Mouse (Mus musculus) erythroblast, adult 5-6 weeks (primary cell): Measurements from ENCODE around the gene C130074G19Rik. TPM values are rescaled to one million over a fixed set of nuclear protein-coding genes. Genes with fewer than 3 reads are reported as not detected.

ENCODE experiments used
- ATAC-seq: replicated peaks from 2 replicates; pipeline ENCODE4 v1.8.0; 2016; ENCODE audit warnings: moderate number of reproducible peaks, mild to moderate bottlenecking, moderate TSS enrichment, inconsistent platforms; ENCODE audit not compliant: poor library complexity, low FRiP score, severe bottlenecking
- total RNA-seq, 2 experiments: library from RNA; stranded (forward) in 1 of 2; stranded (reverse) in 1 of 2; fragments of 150-400 nt in 1 of 2; fragments of 200-764, 138-1000 nt in 1 of 2; gene quantifications; 2 replicates each; pipeline versions ENCODE4 v1.2.3 to v1.2.4; 2015 to 2017; ENCODE audit warnings: low replicate concordance in 2 of 2

The C130074G19Rik gene
- total RNA-seq, 2 experiments from 2014 or later: not detected

DNA sequence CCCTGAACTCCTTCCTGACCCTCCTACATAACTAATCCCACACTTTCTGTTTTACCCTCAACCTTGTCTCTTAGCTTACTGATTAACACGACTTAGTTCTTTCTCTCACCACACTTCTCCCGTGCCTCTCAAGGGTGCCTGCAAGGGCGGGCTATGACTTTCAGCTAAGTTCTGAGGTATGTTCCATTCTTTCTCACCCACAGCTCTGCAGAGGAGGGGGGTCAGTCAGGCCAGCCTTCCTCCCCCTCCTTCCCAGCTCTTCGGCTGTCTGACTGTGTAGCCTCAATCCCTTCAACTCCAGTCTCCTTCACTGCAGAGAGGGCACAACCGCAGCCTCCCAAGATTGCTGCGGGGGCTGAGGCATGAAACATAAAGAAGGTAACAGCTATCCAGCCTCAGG, 4.2 kb downstream of the C130074G19Rik start:
- no peak for ATAC-seq

DNA sequence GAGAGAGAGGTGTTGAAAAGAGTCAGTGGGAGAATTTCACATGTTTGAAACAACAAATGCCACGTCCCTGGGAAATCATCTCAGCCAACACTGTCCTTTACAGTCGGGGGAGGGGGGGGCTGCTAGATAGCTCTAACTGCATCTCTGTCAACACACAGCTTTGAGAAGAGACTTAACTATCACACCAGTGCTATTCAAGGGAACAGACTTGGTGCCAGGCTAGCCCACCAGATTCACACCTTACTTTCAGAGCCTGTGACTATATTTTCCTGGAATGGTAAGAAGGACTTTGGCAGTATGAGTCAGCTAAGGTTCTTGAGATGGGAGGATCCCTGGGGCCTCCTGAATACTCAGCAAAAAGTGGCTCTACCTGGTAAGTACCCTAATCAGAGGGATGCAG, 5.7 kb downstream of the C130074G19Rik start:
- ATAC-seq: no peak

DNA sequence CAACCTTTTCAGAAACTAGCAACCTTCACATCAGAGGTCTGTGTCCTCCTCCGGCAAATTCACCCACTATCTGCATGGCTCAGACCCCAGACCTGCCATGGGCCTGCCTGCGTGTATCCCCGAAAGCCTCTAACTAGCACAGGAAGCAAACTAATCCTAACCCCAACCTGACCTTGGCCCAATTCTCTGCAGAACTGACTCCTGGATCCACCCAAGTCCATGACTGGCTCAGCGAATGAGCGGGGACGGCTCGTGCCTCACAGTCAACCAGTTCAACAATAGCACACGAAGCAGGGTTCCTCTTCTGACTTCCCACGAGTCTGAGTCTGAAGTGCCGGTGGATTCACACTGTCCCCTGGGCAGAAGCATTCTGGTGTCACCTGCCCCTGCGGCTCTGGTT, 9.1 kb downstream of the C130074G19Rik start:
- no peak for ATAC-seq

DNA sequence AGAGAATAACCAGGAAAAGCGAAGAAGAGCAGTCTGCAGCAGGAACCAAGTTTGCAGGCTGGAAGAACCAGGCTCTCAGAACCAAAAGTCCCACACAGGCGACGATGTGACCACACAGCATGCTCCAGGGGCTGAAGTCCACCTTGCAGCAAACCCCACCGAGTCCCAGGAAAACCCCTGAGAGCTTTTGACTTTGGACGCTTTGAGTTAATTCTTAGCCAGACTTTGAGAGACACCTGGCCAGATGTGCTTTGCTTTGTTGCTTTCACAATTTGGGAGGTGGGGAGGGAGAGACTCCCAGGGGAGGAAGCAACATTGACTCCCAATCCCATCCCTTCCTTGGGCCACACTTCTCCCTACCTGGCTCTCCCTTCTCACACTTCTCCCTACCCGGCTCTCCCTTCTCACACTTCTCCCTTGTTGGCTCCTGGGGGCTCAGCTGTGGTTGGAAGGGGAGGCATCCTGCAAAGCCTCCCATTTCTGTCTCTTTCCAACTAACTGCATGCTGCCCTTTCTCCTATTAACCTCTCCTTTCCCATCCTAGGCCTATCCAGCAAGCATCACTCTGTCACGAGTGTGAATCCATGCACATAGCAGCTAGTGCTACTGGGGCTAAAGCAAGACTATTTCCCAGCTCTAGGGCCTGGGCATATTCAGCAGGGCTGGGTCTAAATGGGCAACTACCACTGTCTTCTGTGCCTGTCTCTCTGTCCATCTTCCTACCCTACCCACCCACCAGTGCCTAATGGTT, 10.8 kb downstream of the C130074G19Rik start:
- no peak for ATAC-seq

DNA sequence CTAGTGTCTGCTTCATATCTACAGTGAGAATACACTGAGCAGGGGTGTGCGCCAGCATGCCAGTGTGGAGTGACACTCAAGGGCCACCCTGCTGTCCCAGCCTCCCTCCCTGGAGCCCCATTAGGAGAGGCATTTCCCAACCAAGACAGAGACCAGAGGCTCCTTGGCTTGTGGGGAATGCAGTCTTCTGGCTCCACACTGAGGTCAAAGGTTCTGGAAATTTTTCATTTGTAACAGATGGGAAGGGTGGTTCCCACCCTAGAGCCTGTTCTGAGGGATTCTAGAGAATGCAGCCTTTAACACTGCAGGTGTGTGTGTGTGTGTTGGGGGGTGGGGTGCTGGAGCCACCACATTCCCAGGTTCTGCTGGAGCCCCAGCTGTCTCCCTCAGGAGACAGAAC, 11.5 kb downstream of the C130074G19Rik start:
- no peak for ATAC-seq

DNA sequence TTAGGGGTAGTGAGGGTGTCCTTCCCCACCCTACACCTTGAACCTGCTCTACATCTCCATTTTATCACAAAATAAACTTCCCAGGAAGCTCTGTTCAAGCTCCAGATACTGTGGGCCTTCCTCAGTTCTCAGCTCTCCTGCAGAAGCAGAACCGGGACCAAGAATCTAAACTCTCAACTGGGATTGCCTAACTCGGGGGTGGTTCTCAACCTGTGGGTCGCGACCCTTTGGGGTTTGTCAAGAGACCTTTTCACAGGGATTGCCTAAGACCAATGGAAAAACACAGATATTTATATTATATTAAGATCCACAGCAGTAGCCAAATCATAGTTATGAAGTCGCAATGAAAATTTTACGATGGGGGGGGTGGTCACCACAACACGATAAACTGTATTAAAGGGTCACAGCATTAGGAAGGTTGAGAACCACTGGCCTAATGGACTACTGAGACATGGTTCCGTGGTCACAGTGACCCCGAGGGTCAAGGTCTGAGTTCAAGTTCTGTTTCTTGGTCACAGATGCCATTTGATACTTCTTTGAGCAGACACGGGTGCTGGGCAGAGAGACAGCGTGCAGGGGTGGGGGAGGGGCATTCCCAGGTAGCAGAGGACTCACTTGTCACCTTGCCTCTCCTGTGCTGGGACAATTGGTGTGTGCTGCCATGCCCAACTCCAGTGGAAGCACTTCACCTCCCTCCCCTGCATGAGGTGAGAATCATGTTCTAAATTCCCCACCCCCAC, 12.2 kb downstream of the C130074G19Rik start:
- no peak for ATAC-seq

DNA sequence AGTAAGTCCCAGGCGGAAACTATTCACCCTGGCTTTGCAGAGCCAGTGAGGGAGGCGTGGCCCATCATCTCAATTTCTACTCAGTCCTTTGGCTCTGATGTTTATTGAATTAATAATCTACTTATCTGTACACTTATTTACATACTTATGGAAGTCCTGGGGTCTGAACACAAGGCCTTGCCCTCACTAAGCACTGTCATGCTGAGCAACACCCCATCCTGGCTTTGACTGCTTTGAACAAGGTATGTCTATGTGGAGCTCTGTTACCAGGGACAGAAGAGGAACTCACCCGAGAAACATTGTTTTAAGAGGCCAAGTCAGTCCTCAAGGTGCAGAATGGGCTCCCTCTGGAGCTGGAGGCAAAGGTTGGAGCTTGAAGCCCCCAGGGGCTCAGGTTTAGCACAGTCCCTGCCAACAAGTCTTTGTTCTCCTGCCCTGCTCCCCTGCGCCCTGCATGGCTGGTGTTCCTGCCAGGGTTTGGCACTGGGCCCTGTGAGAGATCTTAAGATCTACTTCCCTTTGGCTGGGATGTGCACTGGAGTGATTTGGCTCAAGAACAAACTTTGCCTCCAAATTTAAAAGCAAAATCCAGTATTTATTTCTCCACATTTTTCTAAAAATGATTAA, 13.0 kb downstream of the C130074G19Rik start:
- no peak for ATAC-seq

DNA sequence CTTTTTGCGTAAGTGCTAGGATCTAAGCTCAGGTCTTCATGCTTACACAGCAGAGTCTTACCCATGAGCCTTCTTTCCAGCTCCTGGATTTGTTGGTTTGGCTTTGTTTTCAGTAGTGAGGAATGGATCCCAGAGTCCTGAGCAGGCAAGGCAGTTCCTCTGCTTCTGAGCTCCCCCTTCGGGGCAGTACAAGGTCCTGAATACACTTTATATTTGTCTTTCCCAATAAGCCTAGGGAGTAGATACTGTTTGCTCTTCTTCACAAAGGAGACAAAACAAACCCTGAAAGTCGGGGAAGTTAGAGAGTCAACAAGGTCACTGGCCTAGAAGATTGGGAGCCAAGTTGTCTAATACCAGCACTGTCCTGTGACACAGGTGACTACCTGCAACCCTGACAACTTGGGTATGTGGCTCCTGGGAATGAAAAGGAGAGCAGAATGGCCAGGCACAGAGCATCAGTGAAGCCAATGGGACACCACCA, 15.3 kb downstream of the C130074G19Rik start:
- no peak for ATAC-seq

DNA sequence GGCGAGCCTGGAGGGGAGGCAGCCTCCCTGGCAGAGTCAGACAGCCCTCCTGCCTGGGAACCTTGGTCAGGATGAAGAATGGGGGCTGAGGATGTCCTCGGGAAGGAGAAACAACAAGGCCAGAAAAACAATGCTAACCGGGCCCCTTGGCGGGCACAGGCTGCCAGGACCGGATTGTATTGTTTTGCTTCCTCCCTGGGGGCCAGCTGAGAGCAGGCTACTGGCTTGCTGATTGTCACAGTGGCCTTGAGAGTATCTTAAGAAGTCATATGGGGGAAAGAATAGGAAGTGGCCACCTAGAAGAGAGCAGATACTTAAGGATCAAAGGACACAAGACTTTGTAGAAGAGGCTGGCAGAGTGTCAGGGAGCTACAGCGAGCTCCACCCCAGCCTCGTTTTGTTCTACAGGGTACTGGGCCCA, 18.6 kb downstream of the C130074G19Rik start:
- no peak for ATAC-seq

DNA sequence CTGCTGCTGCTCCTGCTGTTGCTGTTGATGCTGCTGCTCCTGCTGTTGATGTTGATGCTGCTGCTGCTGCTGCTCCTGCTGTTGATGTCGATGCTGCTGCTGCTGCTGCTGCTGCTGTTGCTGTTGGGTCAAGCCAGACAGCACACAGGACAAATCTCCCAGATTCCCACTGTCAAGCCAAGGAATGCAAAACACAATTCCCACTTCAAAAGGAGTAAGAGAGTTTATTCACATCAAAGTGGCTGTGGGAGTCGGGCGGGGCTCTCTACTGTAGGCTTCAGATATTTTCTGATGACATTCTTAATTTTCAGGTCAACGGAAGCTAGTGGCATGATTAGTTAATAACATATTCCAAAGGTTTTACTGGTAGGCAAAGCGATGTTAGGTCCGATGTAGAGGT, 20.4 kb downstream of the C130074G19Rik start:
- no peak for ATAC-seq

DNA sequence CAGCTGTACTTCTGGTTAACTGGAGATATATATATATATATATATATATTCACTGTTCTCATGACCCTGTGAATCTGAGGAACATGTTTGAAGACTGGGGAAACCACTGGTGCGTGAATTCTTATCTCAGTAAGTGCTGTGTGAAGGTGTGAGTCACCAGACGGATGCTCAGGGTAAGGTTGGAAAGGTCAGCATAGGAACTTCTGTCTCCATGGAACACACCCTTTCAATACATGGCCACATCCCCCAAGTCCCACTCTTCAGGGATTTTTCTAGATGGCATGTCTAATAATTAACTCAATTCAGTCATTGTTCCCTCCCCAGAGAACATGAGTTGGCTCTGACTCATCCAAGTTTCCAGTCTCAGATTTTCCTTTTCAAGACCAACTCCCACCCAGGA, 21.5 kb downstream of the C130074G19Rik start:
- no peak for ATAC-seq

DNA sequence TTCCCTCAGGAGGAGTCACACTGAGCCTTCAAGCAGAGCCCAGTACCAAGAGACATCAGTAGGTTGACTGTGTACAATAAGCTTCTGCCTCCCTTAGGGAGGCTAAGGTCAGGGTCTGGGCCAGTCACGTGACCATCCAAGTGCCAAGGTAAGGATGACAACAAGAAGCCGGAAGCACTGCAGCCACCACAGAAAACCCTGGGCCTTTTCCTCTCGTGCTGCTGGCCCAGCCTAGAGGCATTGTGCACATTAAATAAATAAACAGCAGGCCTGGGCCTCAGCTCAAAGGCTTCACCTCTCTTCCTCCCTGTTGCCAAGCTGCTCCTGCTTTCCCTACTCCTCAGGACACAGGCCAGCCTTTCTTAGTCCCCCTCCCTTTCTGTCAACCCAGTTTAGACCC, 22.7 kb downstream of the C130074G19Rik start:
- ATAC-seq: no peak

DNA sequence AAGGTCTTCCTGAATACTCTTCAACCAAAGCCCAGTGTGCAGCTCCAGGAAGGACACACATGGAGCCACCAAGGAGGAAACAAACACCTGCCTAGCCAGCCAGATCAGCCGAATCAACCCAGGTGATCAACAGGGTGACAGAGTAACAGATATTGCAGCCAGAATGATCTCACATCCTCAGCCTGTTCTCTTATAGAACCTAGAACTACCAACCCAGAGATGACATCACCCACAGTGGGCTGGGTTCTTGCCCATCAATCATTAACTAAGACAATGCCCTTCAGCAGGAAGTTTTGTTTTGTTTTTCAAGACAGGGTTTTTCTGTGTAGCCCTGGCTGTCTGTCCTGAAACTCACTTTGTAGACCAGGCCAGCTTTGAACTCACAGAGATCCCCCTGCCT, 24.8 kb downstream of the C130074G19Rik start:
- no peak for ATAC-seq

DNA sequence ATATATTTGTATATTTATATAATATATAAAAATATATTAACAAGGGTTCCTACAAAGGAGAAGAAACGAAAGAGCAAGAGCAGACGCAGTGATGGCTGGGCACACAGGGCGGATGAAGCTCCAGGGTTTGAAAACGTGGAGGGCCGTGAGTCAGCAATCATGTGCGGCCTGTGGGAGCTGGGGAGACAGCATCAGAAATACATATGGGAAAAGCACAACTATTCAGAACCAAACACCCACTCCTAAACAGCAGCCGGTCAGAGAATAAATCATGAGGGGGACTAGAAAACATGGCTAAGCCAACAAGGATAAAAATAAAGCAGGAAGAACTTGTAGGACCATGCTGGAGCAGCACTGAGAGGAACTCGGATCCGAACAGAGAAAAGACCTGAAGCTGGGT, 25.8 kb downstream of the C130074G19Rik start:
- no peak for ATAC-seq

DNA sequence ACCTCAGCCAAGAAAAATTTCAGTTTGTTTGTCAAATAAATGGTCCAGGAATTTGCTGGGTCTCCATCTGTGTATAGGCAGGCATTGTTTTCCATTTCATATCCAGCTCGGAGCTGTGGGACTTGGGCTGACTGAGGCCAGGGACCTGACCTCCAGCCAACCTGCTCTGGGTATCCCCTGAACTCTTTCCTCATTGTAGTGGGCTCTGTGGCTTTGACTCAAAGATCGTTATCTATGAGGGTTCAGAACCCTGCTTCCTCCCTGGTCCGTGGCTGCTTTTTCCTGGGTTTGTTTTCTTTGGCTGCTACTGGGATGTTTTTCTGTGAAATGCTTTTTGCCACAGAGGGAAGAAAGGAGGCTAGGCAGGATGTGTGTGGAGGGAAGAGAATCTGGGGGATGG, 29.1 kb downstream of the C130074G19Rik start:
- no peak for ATAC-seq

DNA sequence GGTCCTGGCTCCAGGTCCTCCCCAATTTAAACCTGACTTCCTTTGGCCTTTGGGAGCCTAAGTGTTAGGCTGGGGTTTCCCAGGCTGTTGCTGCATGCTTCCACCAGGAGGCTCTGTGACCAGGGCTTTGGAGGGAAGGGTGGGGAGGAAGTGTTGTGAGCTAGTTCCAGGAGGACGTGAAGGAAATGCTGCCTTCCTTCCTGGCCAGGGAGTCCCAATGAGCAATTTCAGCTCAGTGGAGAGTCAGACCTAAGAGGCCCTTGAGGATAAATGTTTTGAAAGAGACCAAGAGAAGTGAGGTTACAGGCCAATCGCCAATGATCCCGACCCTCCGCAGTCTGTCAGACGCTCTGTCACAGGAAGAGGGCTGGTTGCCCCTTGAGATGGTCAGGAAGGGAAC, 29.7 kb downstream of the C130074G19Rik start:
- ATAC-seq: peak; percentile 44

DNA sequence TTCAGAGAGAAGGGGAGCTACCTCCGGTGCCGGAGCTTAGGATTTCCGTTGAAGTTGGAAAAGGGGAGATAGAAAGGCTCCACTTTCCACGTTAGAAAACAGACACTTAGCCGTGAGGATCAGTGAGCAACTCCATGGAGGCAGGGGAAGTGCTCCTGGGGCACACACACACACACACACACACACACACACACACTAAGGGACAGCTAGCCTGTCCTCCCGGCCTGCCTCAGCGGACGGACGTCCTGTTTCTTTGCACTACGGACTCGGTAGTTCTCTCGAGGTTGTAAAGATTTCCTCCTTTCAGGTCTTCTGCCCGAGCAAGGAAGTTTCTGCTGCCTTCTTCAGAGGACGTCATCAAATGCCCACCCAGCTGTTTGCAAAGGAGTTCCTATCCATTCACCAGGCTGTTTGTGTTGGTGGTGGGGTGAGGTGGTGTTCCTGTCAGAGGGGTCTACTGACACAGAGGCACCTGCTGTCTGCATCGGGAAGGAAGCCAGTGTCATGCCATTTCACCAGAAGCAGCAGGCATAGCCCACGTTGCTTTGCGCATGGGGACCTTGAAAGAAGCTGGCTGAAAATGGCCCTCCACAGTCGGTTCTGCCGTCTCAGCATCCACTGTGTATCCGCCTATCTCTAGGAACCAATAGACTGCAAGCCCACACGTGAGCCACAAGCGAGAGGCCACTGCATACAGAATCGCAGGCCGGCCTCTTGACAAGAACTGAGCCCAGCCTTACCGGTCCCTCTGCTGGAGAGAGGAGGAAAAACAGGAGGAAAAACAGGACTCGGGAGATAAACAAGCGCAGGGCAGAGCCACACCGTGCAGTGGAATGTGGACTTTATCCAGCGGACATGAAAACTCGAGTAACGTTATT, 31.0 kb downstream of the C130074G19Rik start:
- ATAC-seq: peak; percentile 92

DNA sequence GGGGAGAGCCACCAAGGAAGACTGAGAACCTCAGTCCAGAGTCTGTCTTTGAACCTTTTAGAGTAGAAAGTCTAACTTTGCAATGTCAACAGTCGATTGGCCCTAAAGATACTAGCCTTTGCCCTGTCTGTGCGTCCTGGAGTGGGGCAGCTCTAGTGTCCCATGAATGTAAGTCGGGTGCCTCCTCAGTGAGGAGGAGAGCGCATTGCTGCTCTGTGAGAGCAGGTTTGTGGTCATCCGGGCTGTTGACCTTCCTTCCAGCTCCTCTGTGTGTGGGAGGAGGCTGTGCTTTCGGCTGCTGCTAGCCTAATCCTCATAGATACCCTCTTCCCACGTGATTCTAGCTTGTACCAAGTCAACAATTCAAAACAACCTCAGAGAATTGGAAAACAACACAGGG, 31.9 kb downstream of the C130074G19Rik start:
- no peak for ATAC-seq

DNA sequence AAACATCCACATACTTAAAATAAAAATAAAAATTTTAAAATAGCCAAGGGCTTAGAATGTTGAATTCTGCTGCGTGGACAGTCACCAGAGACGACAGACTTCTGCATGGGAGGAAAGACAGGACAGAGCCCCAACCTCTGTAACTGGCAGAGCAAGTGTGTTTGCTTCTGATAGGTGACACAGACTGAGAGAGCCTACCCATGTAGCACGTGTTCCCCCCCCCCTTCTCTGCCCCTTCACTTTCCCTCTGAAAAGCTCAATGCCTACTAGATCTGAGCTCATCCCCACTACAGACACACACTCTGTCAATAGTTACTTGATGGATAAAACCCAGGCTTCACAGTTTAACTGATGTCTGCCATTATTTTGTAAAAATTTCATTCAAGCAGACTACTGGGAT, 36.0 kb downstream of the C130074G19Rik start:
- ATAC-seq: no peak
